Mouse (Mus musculus) gastrocnemius, adult 8-10 months (tissue): ENCODE results near the gene Rasl10b. TPM values are rescaled to one million over a fixed set of nuclear protein-coding genes. Genes with fewer than 3 reads are reported as not detected.
A peak's percentile ranks its signal among the peaks of the same experiment; 100 is the strongest.

Experiments
- DNase-seq, 2 experiments: peaks; one replicate each; pipeline ENCODE4 v3.0.0; 2022; ENCODE audit warnings: low spot score in 2 of 2
- total RNA-seq, 4 experiments: library from RNA; stranded (reverse); gene quantifications; 2 replicates each; pipeline ENCODE4 v1.2.4; 2022

Gene Rasl10b
- total RNA-seq, 4 experiments from 2014 or later = 0.19 to 0.63 (median 0.49) TPM

DNA sequence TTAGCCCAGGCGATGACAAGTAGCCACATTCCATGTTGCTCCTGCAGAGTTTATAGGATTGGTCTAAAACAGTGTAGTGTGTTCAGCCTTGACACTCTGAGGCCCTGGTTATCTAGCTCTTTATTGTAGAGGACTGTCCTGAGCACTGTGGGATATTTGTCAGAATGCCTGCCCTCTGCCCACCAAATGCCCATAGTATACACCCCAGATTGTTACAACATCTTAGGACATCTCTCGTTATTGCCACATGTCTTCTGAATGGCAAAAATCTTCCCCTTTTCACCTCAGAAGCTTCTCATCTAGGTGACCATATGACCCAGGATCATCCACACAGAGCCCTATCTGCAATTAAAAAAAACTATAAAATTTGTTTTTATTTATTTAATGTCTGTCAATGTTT lies 23.6 kb downstream of the Rasl10b start:
- DNase-seq = no peak

DNA sequence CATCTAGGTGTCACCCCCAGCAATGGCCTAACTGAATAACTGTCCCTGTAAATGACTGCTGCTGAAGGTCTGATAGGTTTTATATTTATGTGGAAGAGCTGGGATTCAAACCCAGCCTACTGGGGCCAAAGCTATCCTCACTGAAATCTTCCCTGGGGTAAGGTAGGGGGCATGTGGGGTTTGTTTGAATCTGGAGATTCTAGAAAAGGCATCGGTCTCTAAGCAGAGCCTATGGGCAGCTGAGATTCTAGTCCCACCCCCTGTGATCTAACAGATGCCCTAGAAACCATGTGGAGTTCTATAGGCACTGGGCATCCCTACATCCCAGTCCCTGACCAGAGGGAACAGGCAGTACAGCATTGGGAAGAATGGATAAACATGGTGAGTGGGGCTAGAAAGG lies 28.4 kb downstream of the Rasl10b start, which contains the start of gene 1700020L24Rik:
1700020L24Rik (plus strand) TSS at position 301 of the 400 bp plus-strand sequence.
- DNase-seq = no peak

DNA sequence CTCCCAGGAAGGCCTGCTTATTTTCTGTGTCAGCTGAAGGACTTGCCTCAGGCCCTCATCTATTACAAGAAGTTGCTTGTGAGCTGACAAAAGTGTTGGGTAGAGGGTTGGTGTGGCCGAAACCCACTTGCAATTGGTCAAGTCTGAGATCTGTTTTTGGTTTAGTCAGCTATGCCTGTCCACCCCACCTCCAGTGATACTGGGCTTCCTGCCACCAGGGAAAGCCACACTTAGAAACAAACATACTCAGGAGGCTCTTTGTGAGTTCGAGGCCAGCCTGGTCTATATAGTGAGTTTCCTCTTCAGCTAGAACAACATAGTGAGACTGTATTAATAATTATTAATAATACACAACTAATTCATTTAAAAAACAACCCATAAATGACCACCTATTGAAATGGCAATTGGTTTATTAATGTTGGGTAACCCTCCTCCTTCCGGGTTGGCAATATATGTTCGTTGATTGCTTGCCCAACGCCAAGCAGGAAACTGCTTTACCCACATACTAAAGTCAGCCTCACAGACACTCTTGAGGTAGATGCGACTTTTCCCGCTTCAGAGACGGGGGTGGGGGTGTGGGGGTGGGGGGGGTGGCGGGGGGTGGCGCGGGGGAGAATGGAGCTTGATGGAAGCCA lies 30.6 kb downstream of the Rasl10b start:
- no peak for DNase-seq

DNA sequence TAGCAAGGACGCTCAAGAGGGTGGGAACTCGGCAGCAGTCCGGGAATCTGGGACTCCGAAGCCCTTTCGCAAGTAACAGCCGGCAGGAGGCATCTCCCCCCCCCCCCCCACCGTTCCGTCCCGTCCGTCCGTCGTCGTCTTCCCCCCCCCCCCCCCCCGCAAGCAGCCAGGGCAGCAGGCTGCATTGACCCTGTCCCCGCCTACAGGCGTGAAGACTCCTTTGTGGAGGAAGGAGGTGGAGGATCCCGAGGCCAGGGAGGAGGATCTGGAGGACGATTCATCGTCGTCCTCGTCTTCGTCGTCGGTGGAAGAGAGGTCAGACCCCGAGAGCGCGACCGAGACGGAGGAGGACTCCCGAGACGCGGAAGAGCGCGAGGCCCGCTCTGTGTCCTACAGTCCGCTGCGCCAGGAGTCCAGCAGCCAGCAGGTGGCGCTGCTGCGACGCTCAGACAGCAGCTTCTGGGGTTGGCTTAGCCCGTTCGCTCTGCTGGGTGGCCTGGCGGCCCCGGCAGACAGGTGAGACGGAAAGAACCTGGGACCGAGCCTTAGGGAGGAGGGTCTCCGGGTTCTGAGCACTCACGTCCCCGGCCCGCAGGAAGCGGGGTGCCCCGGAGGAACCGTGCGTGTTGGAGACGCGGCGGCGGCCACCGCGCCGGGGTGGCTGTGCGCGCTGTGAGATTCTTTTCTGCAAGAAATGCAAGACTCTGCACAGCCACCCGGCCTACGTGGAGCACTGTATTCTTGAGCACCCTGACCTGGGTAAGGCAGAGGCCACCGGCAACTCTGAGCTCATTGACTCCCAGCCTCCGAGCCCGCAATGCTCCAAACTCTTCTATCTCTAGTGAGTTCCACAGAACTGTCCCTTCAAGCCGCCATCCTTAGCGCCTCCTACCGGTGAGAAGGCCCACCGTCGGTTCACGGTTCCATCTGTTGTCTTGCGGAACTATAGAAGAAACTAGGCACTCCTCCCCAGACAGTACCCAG lies 31.4 kb downstream of the Rasl10b start:
- DNase-seq = peak; percentile 69 to 76

DNA sequence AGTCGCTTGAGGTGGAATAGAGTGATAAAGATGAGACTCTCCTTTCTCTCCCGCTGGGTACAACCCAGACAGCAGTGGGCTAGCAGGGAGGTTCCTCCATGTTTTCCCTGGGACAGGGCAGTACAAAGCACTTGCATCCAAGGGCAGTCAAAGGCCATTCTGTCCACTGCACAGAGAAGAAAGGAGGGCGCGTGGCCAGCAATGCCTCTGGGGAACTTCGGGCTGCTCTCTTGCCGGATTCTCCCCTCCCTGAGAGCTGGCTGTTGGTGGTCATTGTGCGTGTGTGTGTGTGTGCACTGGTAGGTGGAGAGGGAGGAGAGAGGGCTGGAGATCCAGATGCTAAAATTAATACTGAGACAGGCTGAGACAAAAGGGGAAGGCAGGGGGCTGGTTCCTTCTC lies 32.3 kb downstream of the Rasl10b start:
- DNase-seq = no peak

DNA sequence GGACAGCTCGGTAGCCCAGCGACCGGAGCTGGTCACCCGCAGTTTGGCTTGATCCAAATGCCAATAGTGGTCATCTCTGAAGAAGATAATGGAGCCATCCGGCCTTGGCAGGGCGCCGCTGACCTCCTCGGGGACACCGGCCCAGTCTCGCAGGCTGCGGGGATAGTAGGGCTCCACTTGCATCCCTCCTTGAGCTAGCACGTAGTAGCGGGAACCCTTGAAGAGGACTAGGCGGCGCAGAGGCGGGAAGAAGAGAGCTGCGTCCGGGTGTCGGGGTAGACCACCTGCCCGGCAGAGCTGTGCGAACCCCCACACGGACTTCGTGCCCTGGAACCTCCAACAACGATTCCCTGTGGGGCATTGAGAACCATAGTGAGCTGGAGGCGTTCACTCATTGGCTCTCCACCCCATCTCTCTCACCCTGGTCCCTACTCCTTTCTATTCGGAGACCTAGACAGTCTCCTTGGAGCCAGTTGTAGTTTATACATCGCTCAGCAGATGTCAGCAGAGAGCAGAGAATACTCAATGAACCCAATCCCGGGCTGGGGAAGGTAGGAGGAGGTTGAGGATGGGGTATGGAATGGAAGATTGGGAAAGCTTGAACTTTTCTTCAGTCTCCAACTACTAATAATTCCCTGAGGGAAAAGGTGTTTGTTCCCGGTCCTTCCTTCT lies 33.8 kb downstream of the Rasl10b start:
- peak; percentile 34 to 47 for DNase-seq

DNA sequence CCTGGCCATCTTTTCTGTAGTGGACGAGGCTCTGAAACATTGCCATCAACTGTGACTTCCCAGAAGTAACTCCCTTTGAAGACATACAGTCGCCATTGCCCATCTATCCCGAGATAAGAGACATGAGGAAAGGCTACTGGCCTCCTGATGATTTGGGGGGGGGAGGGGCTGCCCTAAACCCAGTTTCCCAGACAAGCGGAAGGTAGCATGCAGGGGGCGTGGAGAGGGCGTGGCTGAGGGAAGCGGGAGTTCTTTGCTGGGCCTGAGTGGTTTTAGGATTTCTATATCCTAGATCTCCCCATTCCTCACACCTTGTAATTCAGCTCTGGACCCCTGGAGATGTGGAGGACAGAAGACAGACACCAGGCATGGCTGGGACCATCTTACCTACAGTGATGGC lies 34.9 kb downstream of the Rasl10b start:
- no peak for DNase-seq

DNA sequence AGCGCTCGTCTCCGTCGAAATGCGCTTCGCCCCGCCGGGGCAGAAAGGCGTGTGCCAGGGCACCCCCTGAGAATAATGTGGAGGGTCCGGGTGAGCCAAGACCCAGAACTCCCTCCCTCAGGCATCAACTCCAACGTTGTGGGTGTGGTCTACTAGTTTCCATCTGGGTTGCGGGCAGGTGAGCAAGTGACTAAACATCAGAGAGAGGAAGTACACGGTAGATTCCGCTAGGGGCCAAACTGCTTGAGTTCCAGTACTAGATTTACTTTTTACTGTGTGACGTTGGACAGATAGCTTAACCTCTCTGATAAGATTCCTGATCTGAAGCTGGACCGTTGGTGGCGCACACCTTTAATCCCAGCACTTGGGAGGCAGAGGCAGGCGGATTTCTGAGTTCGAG lies 36.1 kb downstream of the Rasl10b start:
- no peak for DNase-seq

DNA sequence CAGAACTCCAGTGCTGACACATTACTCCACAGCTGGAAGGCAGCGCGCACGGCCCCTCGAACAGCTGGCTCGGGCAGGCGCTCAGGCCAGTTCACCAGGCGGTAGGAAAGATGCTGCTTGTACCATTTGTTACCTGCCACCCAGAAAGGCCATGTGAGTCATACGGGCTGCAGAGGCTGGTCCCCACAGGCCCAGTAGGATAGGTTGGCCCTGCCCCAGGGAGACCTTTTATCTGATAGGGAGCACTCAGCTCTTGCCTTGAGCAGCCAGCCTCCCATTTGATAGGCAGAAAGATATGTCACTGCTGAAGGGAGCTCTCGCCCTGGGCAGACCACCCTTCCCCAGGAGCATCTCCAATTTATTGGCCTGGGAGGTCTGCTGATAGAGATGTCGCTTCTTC lies 38.7 kb downstream of the Rasl10b start:
- no peak for DNase-seq

DNA sequence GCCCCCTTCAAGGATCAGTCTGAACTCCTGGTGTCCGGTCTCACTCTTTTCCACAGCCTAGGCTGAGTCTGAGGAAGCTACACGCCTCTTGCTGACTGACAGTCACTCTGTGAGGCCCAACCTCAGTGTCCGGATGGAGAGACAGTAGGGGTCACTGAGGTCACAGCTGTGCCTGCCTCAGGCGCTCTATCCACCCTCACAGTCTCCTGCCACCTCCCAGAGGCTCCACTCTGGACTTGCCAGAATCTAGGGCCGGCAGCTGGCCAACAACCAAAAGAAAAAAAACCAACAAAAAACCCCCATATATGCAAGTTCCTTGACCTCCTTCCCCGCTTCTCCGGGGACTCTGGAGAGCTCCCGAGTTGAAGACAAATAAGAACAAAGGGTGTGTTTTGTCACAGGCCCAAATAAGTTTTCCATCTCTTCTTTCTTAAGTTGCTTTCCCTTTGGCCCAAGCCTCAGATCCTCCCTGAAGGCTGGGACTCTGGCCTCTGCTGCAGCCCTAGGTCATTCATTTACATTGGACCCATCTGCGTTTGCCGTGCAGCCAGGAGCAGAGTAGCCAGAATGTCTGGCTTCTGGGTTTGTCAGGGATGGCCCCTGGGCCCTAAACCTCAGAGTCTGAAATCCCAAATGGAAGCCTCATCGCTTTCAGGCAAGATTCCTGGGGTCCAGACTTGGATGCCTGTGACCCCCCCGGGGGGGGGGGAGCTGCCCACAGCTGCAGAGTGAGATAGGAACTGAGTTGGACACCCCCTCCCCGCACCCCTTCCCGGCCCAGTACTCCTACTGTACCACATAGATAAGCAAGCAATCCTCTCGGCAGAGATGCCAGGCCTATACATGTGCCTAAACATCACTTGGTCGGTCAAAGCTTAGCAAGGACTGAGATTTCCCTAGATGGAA lies 39.3 kb downstream of the Rasl10b start:
- no peak for DNase-seq

DNA sequence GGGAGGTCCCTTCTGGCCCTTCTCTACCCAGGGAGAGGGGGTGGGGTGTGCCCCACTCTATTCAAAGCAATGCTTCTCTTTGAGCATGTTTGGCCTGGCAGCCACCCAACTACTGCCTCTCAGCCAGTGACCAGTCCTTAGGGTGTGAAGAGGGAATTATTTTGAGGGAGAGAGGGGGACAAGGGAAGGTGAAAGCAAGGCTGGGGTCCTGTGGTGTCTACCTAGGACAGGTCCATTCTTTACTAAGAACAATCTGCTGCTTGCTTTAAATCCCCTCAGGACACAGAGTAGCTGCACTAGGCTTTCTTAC lies 39.9 kb downstream of the Rasl10b start:
- DNase-seq = no peak

DNA sequence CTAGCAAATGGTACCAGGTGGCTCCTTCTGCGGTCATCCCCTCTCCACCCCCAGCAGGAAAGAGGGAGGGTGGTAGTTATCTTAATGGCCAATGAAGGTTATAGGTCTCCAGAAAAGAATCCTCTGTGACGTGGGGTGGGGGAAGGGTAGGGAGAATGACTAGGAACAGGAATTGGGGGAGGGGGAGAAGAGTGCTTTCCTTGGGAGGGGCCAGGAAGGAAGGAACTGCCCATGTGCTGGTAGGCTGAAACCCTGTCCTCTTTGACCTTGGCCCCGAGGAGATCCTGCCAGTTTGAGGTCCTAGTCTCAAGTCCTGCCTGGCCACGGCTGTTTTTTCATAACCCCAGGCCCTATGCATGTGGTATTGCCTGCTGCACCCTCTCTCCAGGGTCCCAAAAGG lies 40.4 kb downstream of the Rasl10b start:
- DNase-seq = no peak

DNA sequence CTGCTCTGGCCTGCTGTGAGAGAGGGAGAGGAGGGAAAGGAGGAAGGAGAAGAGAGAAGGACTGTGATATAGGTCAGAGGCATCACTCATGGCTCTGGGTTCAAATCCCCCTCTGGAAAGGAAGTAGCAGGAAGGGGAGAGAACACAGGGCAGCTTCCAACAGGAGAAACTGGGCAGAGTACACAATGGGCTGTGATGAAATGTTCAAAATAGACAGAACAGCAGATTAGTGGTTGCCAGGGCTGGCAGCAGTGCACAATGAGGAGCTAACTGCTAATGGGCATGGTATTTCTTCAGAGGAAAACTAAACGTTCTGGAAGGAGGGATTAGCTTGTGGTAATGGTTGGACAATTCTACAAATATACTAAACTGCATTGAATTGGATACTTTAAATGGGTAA lies 41.6 kb downstream of the Rasl10b start:
- no peak for DNase-seq

DNA sequence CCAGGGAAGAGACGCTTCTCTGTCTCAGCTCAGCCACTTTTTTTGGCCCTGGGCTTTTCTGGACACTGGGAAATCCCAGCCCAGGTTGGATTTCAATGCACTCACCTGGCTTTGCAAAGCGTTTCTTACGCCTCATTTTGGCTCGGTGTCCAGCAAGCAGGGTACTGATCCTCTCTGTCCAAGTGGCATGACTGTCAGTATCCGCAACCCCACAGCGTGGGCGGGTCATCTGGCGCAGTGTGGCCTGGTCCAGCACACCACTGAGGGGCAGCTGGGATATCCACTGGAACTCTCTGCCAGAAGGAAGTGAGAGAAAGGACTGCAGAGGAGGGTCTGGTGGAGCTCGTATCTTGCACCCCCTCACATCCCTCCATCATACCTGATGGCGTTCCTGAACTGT lies 42.3 kb downstream of the Rasl10b start:
- no peak for DNase-seq

DNA sequence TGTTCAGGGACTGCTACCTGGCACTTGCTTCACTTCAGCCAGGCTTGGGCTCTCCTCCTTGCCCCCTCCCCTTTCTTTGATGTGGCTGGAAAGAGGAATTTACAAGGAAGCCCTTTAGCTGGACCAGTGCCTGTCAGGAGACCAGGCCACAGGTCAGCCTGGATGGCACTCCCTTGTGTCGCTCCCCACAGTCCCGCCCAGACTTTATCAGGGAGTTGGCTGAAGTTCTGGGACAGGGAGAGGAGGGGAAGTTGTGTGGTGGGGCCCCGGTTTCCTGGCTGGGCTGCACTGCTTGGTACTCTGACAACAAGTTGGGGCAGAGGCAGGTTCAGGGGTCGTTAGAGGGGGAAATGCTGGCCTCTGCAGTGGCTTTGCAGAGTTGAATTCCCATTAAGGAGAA lies 45.6 kb downstream of the Rasl10b start:
- DNase-seq = no peak

DNA sequence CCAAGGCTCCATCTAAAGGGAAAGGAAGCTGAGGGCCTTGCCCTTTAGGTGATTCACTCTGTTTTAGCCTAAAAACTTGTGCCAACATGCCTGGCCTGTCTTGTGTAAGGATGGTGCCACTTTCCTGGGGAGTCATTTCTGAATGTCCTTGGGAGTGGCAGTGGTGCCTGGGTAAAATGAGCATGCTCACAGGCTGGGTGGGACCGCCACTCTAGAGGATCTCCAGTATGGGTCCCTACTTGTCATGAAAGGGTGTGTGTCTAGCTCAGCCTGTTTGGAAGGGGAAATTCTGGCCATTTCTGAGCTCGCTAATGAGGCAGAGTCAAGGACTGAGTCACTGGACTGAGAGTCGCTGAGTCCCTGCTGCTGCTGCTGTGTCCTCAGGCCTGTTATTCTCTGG lies 46.7 kb downstream of the Rasl10b start:
- DNase-seq = no peak

DNA sequence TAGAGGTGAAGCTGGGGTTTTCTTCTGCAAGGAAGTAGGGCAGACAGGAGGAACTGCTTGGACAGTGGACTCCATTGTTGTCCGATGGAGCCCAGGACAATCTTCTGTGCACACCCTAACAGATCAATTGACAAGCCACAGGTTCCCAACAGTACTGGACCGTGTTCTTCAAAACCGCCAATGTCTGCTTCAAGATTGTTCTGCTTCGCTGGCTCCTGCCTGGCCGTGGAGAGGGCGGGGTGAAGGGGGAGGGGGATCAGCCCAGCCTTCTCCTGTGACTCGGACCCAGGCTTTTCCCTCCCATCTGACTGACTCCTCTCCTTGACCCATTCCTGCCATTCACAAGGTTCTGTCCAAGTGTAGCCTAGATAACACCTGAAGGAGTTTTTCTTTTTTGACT lies 48.3 kb downstream of the Rasl10b start:
- no peak for DNase-seq

DNA sequence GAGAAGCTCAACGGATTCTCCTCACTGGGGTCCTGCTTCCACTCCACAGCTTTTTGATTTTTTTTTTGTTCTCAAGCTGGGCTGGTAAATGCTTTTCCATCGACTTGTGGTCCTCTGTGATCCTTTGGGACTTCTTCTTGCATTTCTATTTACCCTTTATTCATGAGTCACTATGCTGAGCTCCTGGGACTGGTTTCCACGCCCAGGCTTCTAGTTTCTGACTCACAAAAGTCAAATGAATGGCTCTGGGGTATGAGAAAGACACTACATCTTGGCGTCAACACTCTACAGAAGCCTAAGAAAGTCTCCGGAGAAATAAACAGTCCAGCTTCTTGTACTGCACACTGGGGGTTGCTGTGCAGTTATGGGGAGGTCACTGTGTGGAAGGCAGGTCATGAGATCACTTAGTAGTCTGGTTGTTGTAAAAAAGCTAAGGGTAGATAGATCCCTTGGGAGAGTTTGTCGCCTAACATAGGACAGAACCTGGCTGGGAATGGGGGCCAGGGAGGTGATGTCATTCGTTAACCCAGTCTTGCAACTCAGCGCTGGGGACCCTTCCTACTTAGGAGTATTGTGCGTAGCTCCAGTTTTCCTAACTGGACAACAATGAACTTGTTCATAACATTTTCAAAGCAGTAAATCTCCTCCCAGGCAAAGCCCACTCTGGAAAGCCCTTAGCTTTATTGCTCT lies 49.1 kb downstream of the Rasl10b start:
- no peak for DNase-seq

DNA sequence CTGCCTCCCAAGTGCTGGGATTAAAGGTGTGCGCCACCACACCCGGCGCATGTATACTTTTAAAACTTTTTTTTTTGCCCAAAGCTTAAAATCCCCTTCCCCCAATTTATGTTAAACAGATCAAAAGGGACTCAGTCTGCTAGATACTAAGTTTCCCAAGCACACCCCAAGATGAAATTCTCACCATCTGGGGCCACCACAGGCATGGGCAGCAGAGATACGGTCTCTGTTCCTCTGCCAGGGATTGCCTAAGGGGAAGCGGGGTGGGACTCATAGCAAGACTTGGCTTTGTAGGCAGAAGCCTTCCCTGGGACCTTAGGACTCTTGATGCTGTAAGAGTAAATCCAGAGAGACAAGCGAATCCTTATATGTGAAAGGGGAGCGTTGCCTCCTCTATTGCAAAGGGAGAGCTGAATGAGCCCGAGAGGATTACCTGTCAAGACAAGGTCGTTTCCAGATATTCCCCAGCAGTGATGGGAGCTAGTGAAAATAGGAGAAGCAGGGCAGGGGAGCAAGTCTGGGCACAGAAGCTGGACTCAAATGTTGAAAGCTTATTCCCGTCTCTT lies 52.6 kb downstream of the Rasl10b start:
- DNase-seq = no peak

DNA sequence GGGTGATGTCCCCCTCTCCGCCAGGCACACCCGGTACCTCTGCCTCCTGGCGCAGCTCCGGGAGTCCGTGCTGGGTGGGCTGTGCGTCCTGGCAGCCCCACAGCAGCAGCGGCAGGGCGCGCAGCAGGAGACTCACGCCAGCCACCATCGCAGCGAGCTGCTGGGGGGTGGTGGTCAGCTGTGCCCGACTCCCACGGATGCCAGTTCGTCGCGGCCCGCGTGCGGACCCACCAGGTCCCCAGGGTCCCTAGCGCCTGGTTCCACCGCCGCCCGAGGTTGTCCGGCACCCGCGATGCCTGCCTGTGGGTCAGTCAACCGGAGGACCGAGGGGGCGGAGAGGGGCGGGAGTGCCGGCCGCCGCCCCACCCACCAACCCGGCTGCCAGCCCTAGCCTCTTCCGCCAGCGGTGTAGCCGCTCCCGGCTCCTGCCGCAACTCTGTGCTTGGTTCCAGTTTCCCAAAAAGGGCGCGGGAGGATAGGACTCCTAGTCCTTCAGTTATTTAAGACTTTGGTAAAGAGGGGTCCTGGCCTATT lies 53.8 kb downstream of the Rasl10b start, which contains the start of gene Mmp28:
Mmp28 (minus strand) TSS at position 361 of the 534 bp plus-strand sequence.
- DNase-seq = peak; percentile 28 to 45
